Mouse (Mus musculus) olfactory bulb, adult 2 months (tissue): ENCODE data around the gene Gm16506.
"Not testable (repeated sequence)": the region's sequence is repeated elsewhere in the genome, so short reads cannot be mapped to it uniquely, and the experiment has no call there.

ENCODE experiments used
- CTCF ChIP-seq: fragments of 200-500 bp; IDR thresholded peaks from 2 replicates; pipeline ENCODE4 v1.5.1; 2012; ENCODE audit warnings: low read depth, mild to moderate bottlenecking, low read length, moderate library complexity; ENCODE audit not compliant: insufficient read depth
- POLR2A ChIP-seq: fragments of 200-500 bp; IDR thresholded peaks from 2 replicates; pipeline ENCODE4 v1.6.1; 2012; ENCODE audit warnings: mild to moderate bottlenecking, low read depth, low read length, moderate library complexity; ENCODE audit not compliant: insufficient read depth

DNA sequence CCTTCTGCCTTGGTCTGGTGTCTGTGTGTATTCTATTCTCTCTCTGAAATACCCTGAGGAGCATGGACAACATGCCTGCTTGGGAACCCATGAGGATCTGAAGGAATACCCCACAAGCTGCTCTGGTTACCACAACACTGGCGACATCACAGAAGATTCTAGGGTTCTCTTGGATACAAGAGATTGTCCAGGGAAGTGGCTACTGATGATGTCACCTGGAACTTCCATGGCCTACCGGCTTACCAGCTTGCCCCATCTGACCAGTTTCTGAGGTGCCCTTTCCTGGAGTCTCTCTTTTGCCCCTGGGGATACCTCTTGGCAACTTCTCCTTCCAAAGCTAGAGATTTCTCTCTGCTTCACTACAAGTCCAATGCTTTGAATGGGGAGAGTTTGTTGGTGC lies 50.2 kb downstream of the Gm16506 start, which contains the start of gene Gm8165:
- not testable (repeated sequence) for TF ChIP-seq POLR2A, CTCF
